Mouse (Mus musculus): ENCODE data around the gene Cebpb. TPM values are rescaled to one million over a fixed set of nuclear protein-coding genes. Genes with fewer than 3 reads are reported as not detected.

Cebpb gene
- polyA plus RNA-seq, 1 experiment from 2014 or later, result 7.4 TPM

- Histone ChIP-seq H3K27ac (peak overlapping the region; percentile 53), H3K9ac (peak overlapping the region; percentile 14; the same call in 1 of the 2 replicates), H3K9me3 (replicated peaks) (no peaks in the 10 kb centered on the region), H3K4me1 (replicated peaks) (peaks cover 58% of the 10 kb centered on the region), H3K4me2 (peak overlapping the region; percentile 17), H3K27me3 (0 out of 2 replicates have a peak, but pooled peaks cover 4% of the 10 kb centered on the region), H3K36me3 (peaks cover 19% of the 10 kb centered on the region), H3K4me3 (replicated peaks) (no peak overlapping the region)
- 40% methylated on average over 16 of the region's 16 CpGs for WGBS (ENCODE audit: insufficient replicate concordance)
- no peak for ATAC-seq (ENCODE audit: low read depth)
- no peak for DNase-seq
Observed at GRCm38 (mm10) chr2:167656629-167657478, 31.9 kb upstream of the Cebpb start.

DNA sequence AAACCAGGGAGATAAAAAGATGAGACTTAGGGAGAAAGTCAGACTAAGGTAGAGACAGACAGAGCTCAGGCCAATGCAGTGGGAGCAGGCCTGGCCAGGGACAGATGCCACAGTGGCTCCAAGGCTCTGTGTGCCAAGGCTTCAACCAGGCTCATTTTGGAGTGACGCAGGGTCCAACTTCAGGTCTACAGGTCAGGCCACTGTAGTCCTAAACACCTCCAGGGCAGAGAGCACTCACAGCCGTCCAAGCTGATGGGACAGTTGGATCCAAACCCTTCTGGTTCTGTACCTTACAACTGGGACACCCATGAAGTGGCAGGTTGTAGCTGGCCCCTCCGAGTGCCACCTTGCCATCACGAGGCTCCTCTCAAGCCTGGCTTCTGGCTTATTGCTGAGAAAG is 30.7 kb upstream of the Cebpb start:
- H3K4me3 ChIP-seq (replicated peaks), result no peak overlapping the region
- H3K27me3 ChIP-seq, result peaks cover 13% of the 10 kb centered on the region; the same call in 1 of the 2 replicates
- DNase-seq (no peak), ATAC-seq (ENCODE audit: low read depth) (no peak)
- peak overlapping the region; percentile 53; the same call in 1 of the 2 replicates for H3K27ac ChIP-seq
- H3K4me2 ChIP-seq, result no peak overlapping the region
- WGBS (ENCODE audit: insufficient replicate concordance), result 73% methylated on average over 4 of the region's 4 CpGs
- no peaks in the 10 kb centered on the region for H3K9me3 ChIP-seq (replicated peaks)
- no peak overlapping the region for H3K9ac ChIP-seq
- peaks cover 60% of the 10 kb centered on the region for H3K4me1 ChIP-seq (replicated peaks)
- peaks cover 15% of the 10 kb centered on the region for H3K36me3 ChIP-seq

GRCm38 (mm10) chr2:167658712-167659111 is 30.0 kb upstream of the Cebpb start:
- Histone ChIP-seq H3K4me1 (replicated peaks) (peaks cover 57% of the 10 kb centered on the region), H3K4me2 (peak overlapping the region; percentile 97; the same call in 1 of the 2 replicates), H3K27ac (no peak overlapping the region), H3K27me3 (peaks cover 12% of the 10 kb centered on the region; the same call in 1 of the 2 replicates), H3K9ac (no peak overlapping the region), H3K4me3 (replicated peaks) (peak overlapping the region; percentile 86; the same call in 1 of the 2 replicates), H3K36me3 (peaks cover 9% of the 10 kb centered on the region), H3K9me3 (replicated peaks) (no peaks in the 10 kb centered on the region)
- ATAC-seq (ENCODE audit: low read depth) (no peak), DNase-seq (no peak)
- 71% methylated on average over 11 of the region's 11 CpGs for WGBS (ENCODE audit: insufficient replicate concordance)

GRCm38 (mm10) chr2:167659177-167659846 is 29.4 kb upstream of the Cebpb start:
- no peak for DNase-seq
- Histone ChIP-seq H3K27me3 (peaks cover 12% of the 10 kb centered on the region; the same call in 1 of the 2 replicates), H3K9me3 (replicated peaks) (no peaks in the 10 kb centered on the region), H3K4me1 (replicated peaks) (peaks cover 57% of the 10 kb centered on the region), H3K36me3 (peaks cover 3% of the 10 kb centered on the region), H3K4me3 (replicated peaks) (peak overlapping the region; percentile 86), H3K4me2 (peak overlapping the region; percentile 97), H3K27ac (no peak overlapping the region; the same call in 1 of the 2 replicates), H3K9ac (no peak overlapping the region)
- WGBS (ENCODE audit: insufficient replicate concordance), result 68% methylated on average over 10 of the region's 10 CpGs
- ATAC-seq (ENCODE audit: low read depth), result no peak

- ATAC-seq (ENCODE audit: low read depth), result no peak
- Histone ChIP-seq H3K9me3 (replicated peaks) (no peaks in the 10 kb centered on the region), H3K9ac (peak overlapping the region; percentile 95), H3K4me2 (peak overlapping the region; percentile 97), H3K4me3 (replicated peaks) (peak overlapping the region; percentile 86), H3K4me1 (replicated peaks) (peaks cover 57% of the 10 kb centered on the region), H3K27me3 (peaks cover 15% of the 10 kb centered on the region; the same call in 1 of the 2 replicates), H3K27ac (no peak overlapping the region), H3K36me3 (no peaks in the 10 kb centered on the region; the same call in 1 of the 2 replicates)
- WGBS (ENCODE audit: insufficient replicate concordance), result 37% methylated on average over 13 of the region's 13 CpGs
- no peak for DNase-seq
Observed at GRCm38 (mm10) chr2:167659847-167660610, 28.7 kb upstream of the Cebpb start.

GRCm38 (mm10) chr2:167660611-167660971 is 28.1 kb upstream of the Cebpb start:
- Histone ChIP-seq H3K4me3 (replicated peaks) (peak overlapping the region; percentile 86), H3K4me1 (replicated peaks) (peaks cover 57% of the 10 kb centered on the region), H3K9me3 (replicated peaks) (no peaks in the 10 kb centered on the region), H3K36me3 (no peaks in the 10 kb centered on the region; the same call in 1 of the 2 replicates), H3K27ac (peak overlapping the region; percentile 84), H3K27me3 (peaks cover 15% of the 10 kb centered on the region; the same call in 1 of the 2 replicates), H3K9ac (peak overlapping the region; percentile 95), H3K4me2 (peak overlapping the region; percentile 97)
- DNase-seq (no peak), ATAC-seq (ENCODE audit: low read depth) (no peak)
- WGBS (ENCODE audit: insufficient replicate concordance), result 7% methylated on average over 12 of the region's 12 CpGs

DNA sequence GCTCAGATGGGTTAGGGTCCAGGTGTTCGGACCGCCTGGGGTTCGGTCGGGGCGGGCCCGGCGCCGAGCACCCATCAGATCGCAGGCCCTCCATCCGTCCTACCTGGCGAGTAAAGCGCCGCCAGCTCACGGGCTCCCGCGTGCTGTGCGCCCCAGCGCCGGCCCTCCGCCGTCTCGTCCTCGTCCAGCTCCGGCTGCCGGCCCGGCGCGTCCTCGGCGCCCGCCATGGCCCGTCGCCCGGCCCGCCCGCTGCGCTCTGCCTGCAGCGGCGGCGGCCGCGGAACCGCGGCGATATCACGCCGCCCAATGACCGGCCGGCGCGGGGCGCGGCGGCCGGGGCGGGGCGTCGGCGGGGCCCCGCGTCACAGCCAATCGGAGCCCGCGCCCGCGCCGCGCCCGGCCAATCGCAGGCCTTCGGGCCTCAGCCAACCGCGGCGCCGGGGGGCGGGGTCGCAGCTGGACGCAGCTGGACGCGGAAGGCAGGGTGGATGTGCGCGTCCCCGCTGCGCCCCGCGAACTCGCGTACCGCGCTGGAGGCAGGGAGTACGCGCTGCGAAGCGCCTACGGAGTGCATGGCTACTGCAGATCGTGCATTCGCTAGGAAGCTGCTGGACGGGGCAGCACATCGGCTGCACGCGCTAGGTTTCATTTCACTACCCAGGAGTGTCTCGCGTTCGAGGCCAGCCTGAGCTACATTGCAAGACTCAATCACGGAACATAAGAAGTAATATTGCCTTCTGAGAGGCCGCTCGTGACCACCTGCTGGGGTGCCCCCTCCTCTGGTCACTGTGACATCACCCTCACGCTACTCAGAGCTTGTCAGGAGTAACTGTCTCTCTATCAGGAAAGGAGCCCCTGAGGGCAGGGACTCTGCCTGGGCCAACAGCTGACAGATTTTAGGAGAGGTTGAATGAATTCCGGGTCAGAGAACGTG is 27.2 kb upstream of the Cebpb start, which contains the start of gene Gm20431:
Gm20431 (minus strand) TSS at position 227 of the 934 bp plus-strand sequence.
- Histone ChIP-seq H3K4me2 (peak within 1 kb of the TSS; percentile 97), H3K27me3 (peaks cover 20% of the 10 kb centered on the region; the same call in 1 of the 2 replicates), H3K9me3 (replicated peaks) (no peaks in the 10 kb centered on the region), H3K4me1 (replicated peaks) (peaks cover 56% of the 10 kb centered on the region), H3K36me3 (no peaks in the 10 kb centered on the region; the same call in 1 of the 2 replicates), H3K27ac (peak within 1 kb of the TSS; percentile 84), H3K9ac (peak within 1 kb of the TSS; percentile 95), H3K4me3 (replicated peaks) (peak within 1 kb of the TSS; percentile 86)
- ATAC-seq (ENCODE audit: low read depth) (peak; percentile 95), DNase-seq (peak; percentile 92)
- under 1% methylated on average over 109 of the region's 110 CpGs for WGBS (ENCODE audit: insufficient replicate concordance)

DNA sequence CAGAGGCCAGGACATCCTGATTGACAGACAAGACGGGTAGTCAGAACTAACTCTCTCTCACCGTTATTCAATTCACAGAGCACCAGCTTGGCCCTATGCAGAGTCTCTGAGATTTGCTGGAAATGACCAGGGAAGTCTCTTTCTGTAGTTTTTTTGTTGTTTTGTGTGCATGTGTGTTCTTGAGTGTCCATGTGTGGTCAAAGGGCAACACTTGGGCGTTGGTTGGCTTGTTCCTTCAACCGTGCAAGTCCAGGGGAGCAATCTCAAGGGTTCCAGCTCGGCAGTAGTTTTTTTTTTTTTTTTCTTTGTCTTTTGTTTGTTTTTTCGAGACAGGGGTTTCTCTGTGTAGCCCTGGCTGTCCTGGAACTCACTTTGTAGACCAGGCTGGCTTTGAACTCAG is 26.0 kb upstream of the Cebpb start:
- Histone ChIP-seq H3K27me3 (peaks cover 24% of the 10 kb centered on the region), H3K27ac (no peak overlapping the region), H3K9me3 (replicated peaks) (no peaks in the 10 kb centered on the region), H3K4me2 (peak overlapping the region; percentile 84), H3K4me3 (replicated peaks) (peak overlapping the region; percentile 86; the same call in 1 of the 2 replicates), H3K36me3 (no peaks in the 10 kb centered on the region; the same call in 1 of the 2 replicates), H3K4me1 (replicated peaks) (peaks cover 44% of the 10 kb centered on the region), H3K9ac (peak overlapping the region; percentile 75)
- ATAC-seq (ENCODE audit: low read depth) (no peak), DNase-seq (no peak)
- 34% methylated on average over 6 of the region's 6 CpGs for WGBS (ENCODE audit: insufficient replicate concordance)

DNA sequence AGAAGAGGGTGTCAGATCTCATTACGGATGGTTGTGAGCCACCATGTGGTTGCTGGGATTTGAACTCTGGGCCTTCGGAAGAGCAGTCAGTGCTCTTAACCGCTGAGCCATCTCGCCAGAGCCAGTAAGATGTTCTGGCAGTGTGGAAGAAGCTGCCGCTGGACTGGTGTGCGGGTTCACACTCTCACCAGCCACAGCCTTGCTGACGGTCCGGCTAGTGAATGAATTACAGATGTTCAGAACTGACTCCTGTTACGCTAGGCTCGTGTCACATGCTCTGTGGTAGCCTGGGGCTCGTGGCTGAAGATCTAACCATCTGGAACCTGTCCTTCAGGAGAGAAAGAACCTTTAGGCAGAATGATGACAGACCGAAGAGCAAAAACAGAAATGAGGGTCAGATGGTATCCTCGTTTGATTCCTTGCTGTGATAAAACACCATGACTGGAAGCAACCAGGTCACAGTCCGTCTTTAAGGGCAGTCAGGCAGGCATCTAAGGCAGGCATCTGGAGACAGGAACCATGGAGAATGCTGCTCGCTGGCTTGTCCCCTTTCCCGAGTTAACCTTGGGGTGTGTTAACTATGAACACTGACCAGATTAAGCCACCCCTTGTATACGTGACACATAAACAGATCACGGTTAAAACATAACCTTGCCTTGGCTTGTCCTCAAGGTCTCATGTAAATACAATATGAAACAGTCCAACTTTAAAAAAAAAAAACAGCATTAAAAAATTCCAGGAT is 22.6 kb upstream of the Cebpb start:
- 75% methylated on average over 18 of the region's 18 CpGs for WGBS (ENCODE audit: insufficient replicate concordance)
- Histone ChIP-seq H3K36me3 (no peaks in the 10 kb centered on the region), H3K9me3 (replicated peaks) (no peaks in the 10 kb centered on the region)

More for the DNA sequence above, 22.6 kb upstream of the Cebpb start:
- Histone ChIP-seq H3K4me1 (replicated peaks) (peaks cover 15% of the 10 kb centered on the region), H3K27ac (no peak overlapping the region), H3K4me2 (no peak overlapping the region), H3K4me3 (replicated peaks) (no peak overlapping the region), H3K9ac (no peak overlapping the region), H3K27me3 (peaks cover 26% of the 10 kb centered on the region)
- DNase-seq (no peak), ATAC-seq (ENCODE audit: low read depth) (no peak)

Data from liver, embryonic 13.5 days (tissue).